Mouse (Mus musculus) heart, adult 9 months (tissue): ENCODE measurements at regions not wholly inside any gene's neighbourhood (a gene's known extent, or its start where the extent isn't known, plus 50 kb on each side); places are given as distances from the start of the nearest gene placed in this dataset.

Source experiments
- DNase-seq, 2 experiments: peaks; one replicate each; pipeline ENCODE4 v3.0.0; 2022; ENCODE audit warnings: low spot score in 2 of 2

DNA sequence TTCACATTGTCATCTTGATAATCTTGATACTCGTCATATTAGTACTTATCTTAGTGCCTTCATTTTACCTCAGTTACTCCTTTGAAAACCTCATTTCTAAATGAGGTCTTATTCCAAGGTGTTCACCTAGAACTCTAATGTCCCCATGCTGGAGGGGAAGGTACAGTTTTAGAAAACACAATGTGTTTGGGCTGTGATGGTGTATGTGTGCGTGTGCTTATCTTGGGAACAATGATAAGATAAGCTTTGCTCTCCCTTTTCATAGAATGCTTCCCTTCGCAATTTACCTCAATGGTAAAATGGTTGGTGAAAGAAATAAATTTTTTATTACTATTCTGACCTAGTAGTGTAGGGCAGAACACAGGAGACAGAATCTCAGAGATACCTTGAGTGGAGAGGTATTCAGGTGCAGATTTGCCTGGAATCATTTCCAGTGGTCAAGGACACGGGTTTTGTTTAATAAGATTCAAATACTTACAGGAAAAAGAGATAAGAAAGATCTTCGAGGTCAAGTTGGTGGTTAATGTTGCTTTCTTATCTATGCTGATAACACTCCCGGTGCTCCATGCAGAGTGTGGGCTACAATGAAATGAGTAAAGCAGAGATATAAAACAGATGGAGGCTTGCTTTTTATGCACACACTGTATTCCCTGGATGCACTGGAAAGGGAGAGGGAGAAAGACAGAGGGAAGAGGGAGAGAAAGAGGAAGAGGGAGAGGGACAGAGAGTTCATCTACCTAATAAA lies 471.6 kb downstream of the Klf12 start:
- DNase-seq: no peak
